Mouse (Mus musculus): Measurements from ENCODE around the gene Ndufa13. TPM values are rescaled to one million over a fixed set of nuclear protein-coding genes. Genes with fewer than 3 reads are reported as not detected.

Gene Ndufa13
- polyA plus RNA-seq, 1 experiment from 2014 or later, result 151 TPM

- Histone ChIP-seq H3K36me3 (ENCODE audit: control insufficient read depth, insufficient read depth, low read length) (no peaks in the 10 kb centered on the region), H3K27ac (ENCODE audit: low read depth, low read length) (peak overlapping the region; percentile 69), H3K4me2 (ENCODE audit: low read depth) (peak overlapping the region; percentile 90), H3K4me1 (ENCODE audit: control insufficient read depth, insufficient read depth, low read length) (peaks cover 25% of the 10 kb centered on the region), H3K9me3 (ENCODE audit: control insufficient read depth, low read length) (no peaks in the 10 kb centered on the region), H3K4me3 (ENCODE audit: low read depth, low read length) (peak overlapping the region; percentile 71), H3K27me3 (ENCODE audit: control insufficient read depth, insufficient read depth, low read length) (no peaks in the 10 kb centered on the region), H3K9ac (ENCODE audit: low read length) (peak overlapping the region; percentile 73)
- DNase-seq (ENCODE audit: low spot score) (peak; percentile 95), ATAC-seq (ENCODE audit: insufficient read depth, low FRiP score, low TSS enrichment) (peak; percentile 67)
- WGBS, result 2% methylated on average over 41 of the region's 41 CpGs
These were observed 735 bp downstream of the Ndufa13 start for GRCm38 (mm10) chr8:69901484-69902162.

- Histone ChIP-seq H3K4me2 (ENCODE audit: low read depth) (peak overlapping the region; percentile 90), H3K27me3 (ENCODE audit: control insufficient read depth, insufficient read depth, low read length) (no peaks in the 10 kb centered on the region), H3K4me1 (ENCODE audit: control insufficient read depth, insufficient read depth, low read length) (peaks cover 25% of the 10 kb centered on the region), H3K4me3 (ENCODE audit: low read depth, low read length) (peak overlapping the region; percentile 71), H3K27ac (ENCODE audit: low read depth, low read length) (peak overlapping the region; percentile 69), H3K9ac (ENCODE audit: low read length) (peak overlapping the region; percentile 73), H3K9me3 (ENCODE audit: control insufficient read depth, low read length) (no peaks in the 10 kb centered on the region), H3K36me3 (ENCODE audit: control insufficient read depth, insufficient read depth, low read length) (no peaks in the 10 kb centered on the region)
- DNase-seq (ENCODE audit: low spot score) (no peak), ATAC-seq (ENCODE audit: insufficient read depth, low FRiP score, low TSS enrichment) (no peak)
- WGBS, result 21% methylated on average over 12 of the region's 12 CpGs
These were observed 1.4 kb downstream of the Ndufa13 start for GRCm38 (mm10) chr8:69900895-69901451.

GRCm38 (mm10) chr8:69899876-69900275, 2.5 kb downstream of the Ndufa13 start:
- peaks cover 25% of the 10 kb centered on the region for H3K4me1 ChIP-seq (ENCODE audit: control insufficient read depth, insufficient read depth, low read length)
- H3K4me3 ChIP-seq (ENCODE audit: low read depth, low read length), result no peak overlapping the region
- WGBS, result 91% methylated on average over 2 of the region's 2 CpGs
- no peaks in the 10 kb centered on the region for H3K27me3 ChIP-seq (ENCODE audit: control insufficient read depth, insufficient read depth, low read length)
- H3K9ac ChIP-seq (ENCODE audit: low read length), result no peak overlapping the region
- no peaks in the 10 kb centered on the region for H3K36me3 ChIP-seq (ENCODE audit: control insufficient read depth, insufficient read depth, low read length)
- H3K4me2 ChIP-seq (ENCODE audit: low read depth), result no peak overlapping the region
- no peak overlapping the region for H3K27ac ChIP-seq (ENCODE audit: low read depth, low read length)
- H3K9me3 ChIP-seq (ENCODE audit: control insufficient read depth, low read length), result no peaks in the 10 kb centered on the region
- ATAC-seq (ENCODE audit: insufficient read depth, low FRiP score, low TSS enrichment) (no peak), DNase-seq (ENCODE audit: low spot score) (no peak)

- Histone ChIP-seq H3K4me2 (ENCODE audit: low read depth) (no peak overlapping the region), H3K9me3 (ENCODE audit: control insufficient read depth, low read length) (no peaks in the 10 kb centered on the region), H3K9ac (ENCODE audit: low read length) (no peak overlapping the region), H3K36me3 (ENCODE audit: control insufficient read depth, insufficient read depth, low read length) (no peaks in the 10 kb centered on the region; the same call in 1 of the 2 replicates), H3K27me3 (ENCODE audit: control insufficient read depth, insufficient read depth, low read length) (no peaks in the 10 kb centered on the region), H3K4me3 (ENCODE audit: low read depth, low read length) (no peak overlapping the region), H3K27ac (ENCODE audit: low read depth, low read length) (no peak overlapping the region), H3K4me1 (ENCODE audit: control insufficient read depth, insufficient read depth, low read length) (peaks cover 22% of the 10 kb centered on the region)
- no peak for DNase-seq (ENCODE audit: low spot score)
- 91% methylated on average over 6 of the region's 6 CpGs for WGBS
- no peak for ATAC-seq (ENCODE audit: insufficient read depth, low FRiP score, low TSS enrichment)
These were observed 4.5 kb downstream of the Ndufa13 start for GRCm38 (mm10) chr8:69897857-69898256.

GRCm38 (mm10) chr8:69895772-69896451, 6.4 kb downstream of the Ndufa13 start:
- Histone ChIP-seq H3K27me3 (ENCODE audit: control insufficient read depth, insufficient read depth, low read length) (no peaks in the 10 kb centered on the region), H3K27ac (ENCODE audit: low read depth, low read length) (no peak overlapping the region), H3K4me1 (ENCODE audit: control insufficient read depth, insufficient read depth, low read length) (peaks cover 11% of the 10 kb centered on the region), H3K4me3 (ENCODE audit: low read depth, low read length) (no peak overlapping the region), H3K9ac (ENCODE audit: low read length) (no peak overlapping the region), H3K4me2 (ENCODE audit: low read depth) (no peak overlapping the region), H3K36me3 (ENCODE audit: control insufficient read depth, insufficient read depth, low read length) (no peaks in the 10 kb centered on the region; the same call in 1 of the 2 replicates), H3K9me3 (ENCODE audit: control insufficient read depth, low read length) (no peaks in the 10 kb centered on the region)
- 81% methylated on average over 4 of the region's 4 CpGs for WGBS
- DNase-seq (ENCODE audit: low spot score) (no peak), ATAC-seq (ENCODE audit: insufficient read depth, low FRiP score, low TSS enrichment) (no peak)

GRCm38 (mm10) chr8:69894836-69895332, 7.5 kb downstream of the Ndufa13 start:
- no peaks in the 10 kb centered on the region; the same call in 1 of the 2 replicates for H3K36me3 ChIP-seq (ENCODE audit: control insufficient read depth, insufficient read depth, low read length)
- no peaks in the 10 kb centered on the region for H3K9me3 ChIP-seq (ENCODE audit: control insufficient read depth, low read length)
- ATAC-seq (ENCODE audit: insufficient read depth, low FRiP score, low TSS enrichment) (no peak), DNase-seq (ENCODE audit: low spot score) (no peak)
- no peak overlapping the region for H3K4me2 ChIP-seq (ENCODE audit: low read depth)
- 45% methylated on average over 6 of the region's 6 CpGs for WGBS
- H3K9ac ChIP-seq (ENCODE audit: low read length), result no peak overlapping the region
- peaks cover 9% of the 10 kb centered on the region for H3K27me3 ChIP-seq (ENCODE audit: control insufficient read depth, insufficient read depth, low read length)
- H3K27ac ChIP-seq (ENCODE audit: low read depth, low read length), result no peak overlapping the region
- 0 out of 2 replicates have a peak, but pooled peaks cover 3% of the 10 kb centered on the region for H3K4me1 ChIP-seq (ENCODE audit: control insufficient read depth, insufficient read depth, low read length)
- no peak overlapping the region for H3K4me3 ChIP-seq (ENCODE audit: low read depth, low read length)

GRCm38 (mm10) chr8:69893863-69894262, 8.5 kb downstream of the Ndufa13 start:
- Histone ChIP-seq H3K27me3 (ENCODE audit: control insufficient read depth, insufficient read depth, low read length) (peaks cover 19% of the 10 kb centered on the region), H3K4me2 (ENCODE audit: low read depth) (no peak overlapping the region), H3K9ac (ENCODE audit: low read length) (no peak overlapping the region), H3K36me3 (ENCODE audit: control insufficient read depth, insufficient read depth, low read length) (no peaks in the 10 kb centered on the region; the same call in 1 of the 2 replicates), H3K9me3 (ENCODE audit: control insufficient read depth, low read length) (no peaks in the 10 kb centered on the region), H3K27ac (ENCODE audit: low read depth, low read length) (no peak overlapping the region), H3K4me1 (ENCODE audit: control insufficient read depth, insufficient read depth, low read length) (peaks cover 3% of the 10 kb centered on the region; the same call in 1 of the 2 replicates), H3K4me3 (ENCODE audit: low read depth, low read length) (no peak overlapping the region)
- DNase-seq (ENCODE audit: low spot score), result peak; percentile 68
- 34% methylated on average over 17 of the region's 17 CpGs for WGBS
- ATAC-seq (ENCODE audit: insufficient read depth, low FRiP score, low TSS enrichment), result 0 out of 2 replicates have a peak, but pooled peaks have one; percentile 18

GRCm38 (mm10) chr8:69890813-69891241, 11.5 kb downstream of the Ndufa13 start:
- DNase-seq (ENCODE audit: low spot score) (peak; percentile 75), ATAC-seq (ENCODE audit: insufficient read depth, low FRiP score, low TSS enrichment) (peak; percentile 13; the same call in 1 of the 2 replicates)
- Histone ChIP-seq H3K27ac (ENCODE audit: low read depth, low read length) (no peak overlapping the region), H3K27me3 (ENCODE audit: control insufficient read depth, insufficient read depth, low read length) (peaks cover 49% of the 10 kb centered on the region), H3K4me2 (ENCODE audit: low read depth) (no peak overlapping the region), H3K4me1 (ENCODE audit: control insufficient read depth, insufficient read depth, low read length) (peaks cover 8% of the 10 kb centered on the region), H3K9me3 (ENCODE audit: control insufficient read depth, low read length) (no peaks in the 10 kb centered on the region), H3K36me3 (ENCODE audit: control insufficient read depth, insufficient read depth, low read length) (no peaks in the 10 kb centered on the region; the same call in 1 of the 2 replicates), H3K9ac (ENCODE audit: low read length) (no peak overlapping the region), H3K4me3 (ENCODE audit: low read depth, low read length) (no peak overlapping the region)
- 42% methylated on average over 19 of the region's 19 CpGs for WGBS
